Mouse (Mus musculus) heart, adult 2 months (tissue): ENCODE measurements around the gene Cfap100.
A peak's percentile ranks its signal among the peaks of the same experiment; 100 is the strongest.

Experiments used
- CTCF ChIP-seq: fragments of 200-600 bp; IDR thresholded peaks from 2 replicates; pipeline ENCODE4 v1.8.1; 2022; ENCODE audit warnings: antibody characterized with exemption, mild to moderate bottlenecking, moderate library complexity
- EP300 ChIP-seq: fragments of 200-500 bp; IDR thresholded peaks from 2 replicates; pipeline ENCODE4 v1.6.1; 2011; ENCODE audit warnings: low read depth, low read length, control low read depth; ENCODE audit not compliant: insufficient read depth
- POLR2A ChIP-seq: fragments of 200-500 bp; IDR thresholded peaks from 2 replicates; pipeline ENCODE4 v1.6.1; 2011; ENCODE audit warnings: mild to moderate bottlenecking, low read depth, low read length, control low read depth; ENCODE audit not compliant: insufficient read depth

DNA sequence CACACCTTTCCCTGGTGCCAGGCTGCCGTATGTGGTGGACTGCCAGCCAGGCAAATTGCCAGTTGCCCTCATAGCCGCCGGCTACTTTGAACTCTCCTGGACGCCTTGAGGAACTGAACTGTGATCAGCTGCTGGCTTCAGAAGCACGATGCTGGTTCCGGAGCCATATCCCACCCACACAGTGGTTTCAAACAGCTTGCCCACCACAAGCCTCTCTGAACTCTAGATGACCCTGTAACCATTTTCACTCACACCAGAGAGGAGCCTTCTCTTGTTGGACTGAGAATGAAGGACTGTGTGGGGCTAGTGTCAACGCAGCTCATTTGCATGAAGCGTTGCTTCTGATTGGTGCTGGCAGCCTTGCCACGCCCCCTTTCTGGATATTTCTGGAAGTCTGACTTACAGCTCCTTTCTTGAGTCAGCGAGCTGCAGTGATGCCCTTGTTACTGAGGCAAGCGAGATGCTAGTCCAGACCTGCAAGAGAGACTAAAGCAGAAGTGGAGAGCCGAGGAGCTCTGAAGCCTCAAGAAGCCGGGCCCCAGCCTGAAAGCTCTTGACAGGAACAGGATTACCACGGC lies 48.4 kb upstream of the Cfap100 start:
- TF ChIP-seq CTCF (no peak), POLR2A (no peak), EP300 (0 out of 2 replicates have a peak, but pooled peaks have one; percentile 5)
